Mouse (Mus musculus) bone marrow macrophage, adult 2 months (primary cell): Measurements from ENCODE around the gene Col5a1. TPM values are rescaled to one million over a fixed set of nuclear protein-coding genes. Genes with fewer than 3 reads are reported as not detected.

Experiments used
- H3K27ac ChIP-seq: 2 replicates; pipeline ENCODE4 v1.5.1; 2012; ENCODE audit warnings: low read depth, low read length; ENCODE audit not compliant: insufficient read depth
- H3K4me1 ChIP-seq: 2 replicates; pipeline ENCODE4 v1.6.1; 2012; ENCODE audit warnings: low read length; ENCODE audit not compliant: control insufficient read depth, insufficient read depth
- H3K4me3 ChIP-seq: 2 replicates; pipeline ENCODE4 v1.5.1; 2012; ENCODE audit warnings: mild to moderate bottlenecking, low read length, moderate library complexity; ENCODE audit not compliant: insufficient read depth
- CTCF ChIP-seq: IDR thresholded peaks from 2 replicates; pipeline ENCODE4 v1.5.1; 2012; ENCODE audit warnings: low read depth, mild to moderate bottlenecking, low read length, moderate library complexity
- POLR2A ChIP-seq: IDR thresholded peaks from 2 replicates; pipeline ENCODE4 v1.6.1; 2012; ENCODE audit warnings: mild to moderate bottlenecking, low read depth, low read length, borderline replicate concordance
- polyA plus RNA-seq: library from polyadenylated mRNA; stranded (reverse); fragments of >200 nt; gene quantifications from 2 replicates; pipeline ENCODE4 v1.2.4, GENCODE M21; 2012; ENCODE audit not compliant: missing spikeins, insufficient read depth, insufficient read length

Gene Col5a1
- polyA plus RNA-seq, 1 experiment = 1.5 TPM

DNA sequence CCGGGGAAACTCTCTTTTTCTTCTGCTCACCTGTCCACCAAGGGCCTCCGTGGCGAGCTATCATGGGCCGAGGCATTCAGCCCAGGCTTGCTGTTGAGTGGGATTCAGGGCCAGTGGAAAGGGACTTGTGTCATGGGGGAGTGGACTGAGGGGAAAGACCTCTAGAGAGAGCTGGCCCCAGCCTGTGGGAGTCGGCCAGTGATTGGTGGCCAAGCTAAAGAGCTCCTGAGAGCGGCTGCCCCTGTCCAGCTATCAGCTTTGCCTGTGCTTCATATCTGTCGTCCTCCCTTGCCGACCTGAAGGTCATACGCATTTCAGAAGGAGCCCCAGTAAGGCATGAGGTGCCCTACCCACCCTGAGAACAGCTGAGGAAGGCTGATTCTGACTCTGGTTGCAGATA is 48.6 kb downstream of the Col5a1 start:
- TF ChIP-seq POLR2A (no peak), CTCF (no peak)
- Histone ChIP-seq H3K4me1 (peaks cover 12% of the 10 kb centered on the region), H3K27ac (no peak overlapping the region), H3K4me3 (no peak overlapping the region)

DNA sequence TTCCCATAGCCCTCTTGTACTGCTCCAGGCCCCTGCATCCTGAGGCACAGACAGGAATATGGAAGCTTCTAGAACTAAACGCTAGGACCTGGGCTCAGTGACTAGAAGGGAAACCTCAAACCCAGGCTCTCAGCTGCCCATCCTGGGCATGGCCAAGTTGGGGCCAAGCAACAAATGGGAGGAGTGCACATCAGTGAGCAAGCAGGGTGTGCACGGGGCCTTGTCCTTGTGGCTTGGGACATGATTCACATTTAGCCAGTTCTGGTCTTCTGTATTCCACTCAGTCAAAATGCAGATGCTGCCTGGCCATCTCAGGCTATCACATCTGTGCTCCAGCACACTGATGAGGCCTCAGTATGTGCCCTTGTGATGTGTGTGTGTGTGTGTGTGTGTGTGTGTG is 49.2 kb downstream of the Col5a1 start:
- H3K27ac ChIP-seq = no peak overlapping the region
- TF ChIP-seq CTCF = no peak
- TF ChIP-seq POLR2A = no peak
- H3K4me1 ChIP-seq = peaks cover 12% of the 10 kb centered on the region
- no peak overlapping the region for H3K4me3 ChIP-seq

DNA sequence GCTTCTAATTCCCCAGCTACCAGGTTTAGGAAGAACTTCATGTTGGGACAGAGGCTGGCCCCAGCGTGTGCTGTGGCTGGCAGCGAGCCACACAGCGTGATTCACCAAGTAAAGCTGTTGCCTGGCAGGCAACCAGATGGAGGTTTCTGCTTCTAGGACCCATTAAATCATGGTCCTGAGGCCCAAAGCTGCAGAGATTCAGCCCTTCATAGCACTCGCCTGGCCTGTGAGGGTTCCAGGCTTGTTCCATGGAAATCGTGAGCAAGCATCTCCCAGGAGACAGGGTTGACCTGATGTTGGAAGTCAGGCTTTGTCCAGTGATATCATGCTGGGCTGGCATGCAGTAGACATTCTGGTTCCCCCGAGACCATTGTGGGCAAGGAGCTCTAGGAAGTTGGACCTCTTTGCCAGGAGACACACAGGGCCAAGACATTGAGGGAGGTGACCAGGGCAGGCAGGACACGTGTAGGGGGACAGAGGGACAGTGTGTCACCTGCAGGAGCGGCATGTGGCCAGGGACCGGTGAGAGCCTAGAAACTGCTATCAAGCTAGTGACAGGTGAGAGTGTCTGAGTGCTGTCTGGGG is 50.5 kb downstream of the Col5a1 start:
- Histone ChIP-seq H3K27ac (no peak overlapping the region), H3K4me1 (peaks cover 12% of the 10 kb centered on the region), H3K4me3 (no peak overlapping the region)
- TF ChIP-seq POLR2A (no peak), CTCF (no peak)

DNA sequence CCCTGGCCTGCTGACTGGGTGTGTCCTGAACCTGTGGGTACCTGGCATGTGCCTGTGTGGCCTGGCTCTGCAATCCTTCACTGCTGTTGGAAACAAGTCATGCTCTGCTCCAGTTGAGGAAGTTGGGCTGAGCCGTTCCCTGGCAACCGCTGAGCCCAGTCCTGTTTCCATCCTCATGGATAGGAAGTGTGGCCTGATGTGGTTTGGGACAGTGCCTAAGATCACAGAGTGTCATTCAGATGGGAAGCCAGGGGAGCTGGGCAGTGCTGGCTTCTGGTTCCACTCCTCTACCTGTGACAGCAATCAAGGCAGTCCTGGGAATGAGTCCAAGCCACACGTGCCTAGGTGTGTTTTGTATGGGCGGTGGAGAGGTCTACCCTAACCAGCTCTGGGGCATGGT is 53.2 kb downstream of the Col5a1 start:
- peaks cover 12% of the 10 kb centered on the region for H3K4me1 ChIP-seq
- TF ChIP-seq POLR2A = no peak
- TF ChIP-seq CTCF = no peak
- H3K4me3 ChIP-seq = no peak overlapping the region
- H3K27ac ChIP-seq = no peak overlapping the region

DNA sequence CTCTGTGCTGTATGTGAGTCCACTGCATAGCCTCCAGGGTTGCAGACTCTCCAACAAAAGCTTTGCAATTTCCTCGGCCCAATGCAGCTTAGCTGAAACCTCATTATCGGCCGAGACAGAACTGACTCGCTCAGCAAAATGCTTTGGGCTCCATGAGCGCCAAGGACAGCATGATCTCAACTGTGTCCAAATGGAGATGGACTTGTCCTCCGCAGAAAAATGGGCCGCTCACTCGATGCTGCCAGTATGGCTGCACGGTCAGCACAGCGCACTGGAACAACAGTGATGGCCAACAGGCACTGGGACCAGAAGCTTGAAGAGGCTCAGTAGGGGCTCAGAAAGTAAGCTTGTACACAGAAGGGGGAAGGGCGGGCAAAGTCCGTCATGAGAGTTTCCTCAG is 53.9 kb downstream of the Col5a1 start:
- H3K27ac ChIP-seq = no peak overlapping the region
- no peak overlapping the region for H3K4me3 ChIP-seq
- TF ChIP-seq POLR2A (no peak), CTCF (no peak)
- H3K4me1 ChIP-seq = peaks cover 12% of the 10 kb centered on the region

DNA sequence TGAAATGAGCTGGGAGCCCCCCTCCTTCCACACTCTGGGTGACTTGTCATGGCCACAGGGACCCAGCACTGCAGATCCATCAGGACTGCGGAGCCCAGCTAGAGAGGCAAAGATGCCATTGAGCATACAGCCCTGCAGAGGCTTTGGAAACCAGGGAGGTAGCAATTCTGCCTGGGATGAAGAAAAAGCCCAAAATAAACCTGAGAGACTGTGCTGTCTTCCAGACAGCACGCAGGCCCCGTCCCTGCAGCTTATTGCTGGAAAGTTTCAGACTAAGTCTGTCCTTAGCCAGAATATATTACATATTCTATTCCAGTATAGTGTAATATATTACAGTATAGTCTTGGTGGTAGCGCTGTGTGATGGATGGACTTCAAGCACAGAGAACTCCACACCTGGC is 61.0 kb downstream of the Col5a1 start:
- Histone ChIP-seq H3K4me1 (no peaks in the 10 kb centered on the region), H3K27ac (no peak overlapping the region), H3K4me3 (no peak overlapping the region)
- TF ChIP-seq POLR2A (no peak), CTCF (no peak)

DNA sequence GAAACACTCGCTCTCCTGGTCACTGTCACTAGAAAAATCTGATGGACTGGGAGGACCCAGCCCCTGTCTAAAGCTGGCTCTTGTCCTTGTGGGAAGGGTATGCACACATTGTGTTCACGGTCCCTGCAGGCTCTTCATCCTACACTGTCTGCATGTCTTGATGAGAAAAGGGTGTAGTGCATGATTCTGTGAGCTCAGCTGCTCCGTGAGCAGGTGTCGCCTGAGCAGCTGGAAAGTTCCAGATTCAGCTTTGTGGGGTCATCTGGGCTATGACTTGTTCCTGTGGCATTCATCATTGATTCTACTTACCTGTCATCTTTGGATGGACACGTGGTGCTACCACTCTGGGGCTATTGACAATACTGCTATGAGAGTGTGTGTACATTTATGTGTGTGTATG is 61.7 kb downstream of the Col5a1 start:
- H3K4me1 ChIP-seq = no peaks in the 10 kb centered on the region
- H3K27ac ChIP-seq = no peak overlapping the region
- no peak for TF ChIP-seq POLR2A
- no peak for TF ChIP-seq CTCF
- no peak overlapping the region for H3K4me3 ChIP-seq

DNA sequence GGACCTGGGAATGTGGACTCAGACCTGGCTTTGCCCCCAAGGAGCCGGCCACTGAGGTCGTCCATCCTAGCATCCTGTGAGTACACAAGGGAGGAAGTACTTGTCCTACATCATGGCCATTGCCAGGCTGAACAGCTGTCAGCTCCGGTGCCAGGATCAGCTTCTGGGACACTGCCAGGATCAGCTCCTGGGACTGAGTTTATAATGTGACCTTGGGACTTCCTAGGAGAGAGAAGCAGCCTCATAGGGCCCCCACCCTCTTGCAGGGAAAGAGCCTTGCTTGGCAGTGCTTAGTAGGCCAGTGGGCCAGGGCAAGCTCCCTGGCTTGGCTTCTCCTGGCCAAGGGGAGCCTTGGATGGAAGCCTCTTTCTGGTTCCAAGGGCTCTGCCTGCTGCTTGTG is 67.6 kb downstream of the Col5a1 start:
- no peaks in the 10 kb centered on the region for H3K4me1 ChIP-seq
- no peak for TF ChIP-seq CTCF
- no peak for TF ChIP-seq POLR2A
- H3K4me3 ChIP-seq = no peak overlapping the region
- no peak overlapping the region for H3K27ac ChIP-seq

DNA sequence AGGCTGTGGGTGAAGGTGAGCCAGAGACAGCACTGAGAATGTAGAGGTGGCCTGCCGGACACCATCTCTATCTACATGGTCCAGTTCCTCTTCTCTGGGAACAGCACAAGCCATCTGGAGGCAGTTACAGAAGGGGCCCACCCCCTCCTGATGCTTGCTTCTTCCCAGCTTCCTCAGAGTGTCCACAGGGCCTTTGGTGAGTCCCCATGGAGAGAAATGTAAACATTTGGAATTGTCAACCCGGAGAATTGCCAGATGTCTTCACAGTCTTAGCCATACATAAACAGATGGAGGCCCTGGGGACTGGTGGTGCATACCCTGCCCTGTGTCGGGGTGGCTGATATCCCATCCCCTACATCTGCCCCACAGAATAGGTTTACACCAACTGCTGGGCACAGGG is 68.7 kb downstream of the Col5a1 start:
- TF ChIP-seq CTCF = no peak

DNA sequence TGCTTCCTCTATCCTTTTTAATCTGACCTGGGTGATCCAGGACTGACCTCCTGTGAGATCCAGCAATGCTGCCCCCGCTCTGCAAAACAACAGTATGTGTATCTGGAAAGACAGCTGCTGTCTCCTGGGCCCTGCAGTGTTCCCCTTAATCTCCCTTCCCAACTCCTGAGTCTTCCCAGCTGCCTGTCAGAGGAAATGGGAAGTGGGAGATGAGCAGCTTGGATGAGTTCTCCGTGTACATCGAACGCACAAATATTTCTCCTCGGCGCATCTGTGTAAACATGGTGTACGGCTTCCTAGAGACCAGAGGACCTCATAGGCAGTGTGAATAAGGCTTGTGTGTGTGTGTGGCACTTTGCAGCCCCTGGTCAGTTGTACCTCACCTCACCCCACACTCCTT is 70.5 kb downstream of the Col5a1 start:
- TF ChIP-seq CTCF (no peak), POLR2A (no peak)
- Histone ChIP-seq H3K4me3 (no peak overlapping the region), H3K4me1 (no peaks in the 10 kb centered on the region), H3K27ac (no peak overlapping the region)

More for the DNA sequence above, 68.7 kb downstream of the Col5a1 start:
- Histone ChIP-seq H3K4me3 (no peak overlapping the region), H3K4me1 (no peaks in the 10 kb centered on the region), H3K27ac (no peak overlapping the region)

DNA sequence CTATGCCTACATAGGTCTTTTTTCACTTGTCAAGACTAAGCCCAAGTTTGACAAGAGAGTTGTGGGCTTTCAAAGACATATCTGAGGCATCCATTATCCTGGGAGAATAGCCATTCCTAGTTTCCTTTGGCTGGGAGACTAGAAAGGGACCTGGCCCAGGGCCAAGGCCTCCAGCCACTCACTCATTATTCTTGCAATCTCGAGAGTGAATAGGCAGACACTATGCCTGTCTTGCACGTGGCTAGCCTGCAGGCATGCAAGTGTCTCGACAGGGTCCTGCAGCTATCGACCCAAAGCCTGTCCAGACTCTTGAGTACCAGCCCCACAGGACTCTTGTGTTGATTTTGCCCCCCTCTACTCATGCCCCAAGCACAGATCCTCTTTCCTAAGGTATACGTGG is 71.0 kb downstream of the Col5a1 start:
- Histone ChIP-seq H3K4me1 (no peaks in the 10 kb centered on the region), H3K27ac (no peak overlapping the region), H3K4me3 (no peak overlapping the region)
- TF ChIP-seq CTCF (no peak), POLR2A (no peak)
